Mouse (Mus musculus) neural tube, embryonic 11.5 days (tissue): Measurements from ENCODE around the gene Elf1. TPM values are rescaled to one million over a fixed set of nuclear protein-coding genes. Genes with fewer than 3 reads are reported as not detected.

Source experiments
- ATAC-seq: fragments of 200-750 bp; cut with Nextera tagmentation; 2 replicates; pipeline ENCODE4 v1.8.0; 2017; ENCODE audit warnings: moderate number of reproducible peaks, mild to moderate bottlenecking, moderate TSS enrichment, moderate library complexity; ENCODE audit not compliant: insufficient read depth, low FRiP score, low TSS enrichment
- DNase-seq: peaks from one replicate; pipeline ENCODE4 v3.0.0-alpha.2; 2015; ENCODE audit warnings: low spot score
- H3K27ac ChIP-seq: fragments of 300-500 bp; sonication (generic); 2 replicates; pipeline ENCODE4 v1.5.1; 2014; ENCODE audit warnings: low read depth, mild to moderate bottlenecking, low read length
- H3K27me3 ChIP-seq: fragments of 300-500 bp; sonication (generic); 2 replicates; pipeline ENCODE4 v1.6.1; 2014; ENCODE audit warnings: mild to moderate bottlenecking, low read length, mixed read lengths; ENCODE audit not compliant: control insufficient read depth, insufficient read depth
- H3K36me3 ChIP-seq: fragments of 300-500 bp; sonication (generic); 2 replicates; pipeline ENCODE4 v1.6.1; 2014; ENCODE audit warnings: mild to moderate bottlenecking, low read length, moderate library complexity, mixed read lengths; ENCODE audit not compliant: control insufficient read depth, insufficient read depth
- H3K4me1 ChIP-seq: fragments of 300-500 bp; sonication (generic); 2 replicates; pipeline ENCODE4 v1.6.1; 2014; ENCODE audit warnings: low read length, mixed read lengths; ENCODE audit not compliant: control insufficient read depth, insufficient read depth
- H3K4me2 ChIP-seq: fragments of 300-500 bp; sonication (generic); 2 replicates; pipeline ENCODE4 v1.6.1; 2014; ENCODE audit warnings: low read depth, mild to moderate bottlenecking, moderate library complexity
- H3K4me3 ChIP-seq: fragments of 300-500 bp; sonication (generic); 2 replicates; pipeline ENCODE4 v1.5.1; 2014; ENCODE audit warnings: low read depth, low read length
- H3K9ac ChIP-seq: fragments of 300-500 bp; sonication (generic); 2 replicates; pipeline ENCODE4 v1.6.1; 2014; ENCODE audit warnings: mild to moderate bottlenecking, low read length
- H3K9me3 ChIP-seq: fragments of 300-500 bp; sonication (generic); 2 replicates; pipeline ENCODE4 v1.6.1; 2016; ENCODE audit warnings: low read length; ENCODE audit not compliant: control insufficient read depth
- WGBS: fragments of 180-500 bp; shearing (Covaris S2); extraction: QIAGEN DNeasy Blood & Tissue Kit; methylation state at CpG from one replicate; pipeline ENCODE4 v1.1.7; 2014; 5-methylcytosine and 5-hydroxymethylcytosine counted together
- polyA plus RNA-seq: library from polyadenylated mRNA; unstranded; fragments of >200 nt; fragmentation: Nextera tagmentation; extraction: Ambion mirVana; gene quantifications from 2 replicates; pipeline ENCODE4 v1.2.1, GENCODE M21; 2014

The Elf1 gene
- polyA plus RNA-seq, 1 experiment from 2014 or later = 8.2 TPM

DNA sequence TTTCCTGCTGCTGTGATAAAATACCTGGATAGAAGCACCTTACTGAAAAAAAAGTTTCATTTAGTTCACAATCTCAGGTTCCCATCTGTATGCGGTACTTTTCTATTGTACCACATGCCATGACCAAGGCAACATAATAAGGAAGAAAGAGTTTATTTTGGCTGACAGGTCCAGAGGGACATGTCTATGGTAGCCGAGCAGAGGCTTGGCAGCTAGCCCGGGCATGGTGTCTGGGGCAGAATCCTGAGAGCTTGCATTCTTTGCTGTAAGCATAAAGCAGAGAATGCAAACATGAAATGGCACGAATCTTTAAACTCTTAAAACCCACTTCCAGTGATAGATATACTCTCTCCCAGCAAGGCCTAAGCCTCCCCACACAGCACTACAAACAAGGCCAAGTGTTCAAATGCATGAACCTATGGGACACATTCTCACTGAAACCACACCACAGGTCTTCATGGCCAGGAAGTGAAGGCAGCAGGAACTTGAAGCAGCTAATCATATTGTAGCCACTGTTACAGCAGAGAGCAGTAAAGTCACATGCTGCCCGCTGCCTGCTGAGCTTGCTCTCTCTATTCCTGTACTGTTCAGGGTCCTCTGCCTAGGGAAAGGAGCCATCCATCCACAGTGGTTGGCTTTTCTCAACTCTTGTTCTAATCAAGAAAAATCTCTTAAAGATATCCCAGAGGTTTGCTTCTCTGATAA is 22.5 kb downstream of the Elf1 start:
- H3K27me3 ChIP-seq = no peaks in the 10 kb centered on the region
- no peaks in the 10 kb centered on the region for H3K9me3 ChIP-seq
- H3K4me3 ChIP-seq = no peak overlapping the region
- ATAC-seq (no peak), DNase-seq (no peak)
- no peak overlapping the region for H3K4me2 ChIP-seq
- H3K27ac ChIP-seq = no peak overlapping the region
- WGBS = 84% methylated on average over 5 of the region's 5 CpGs
- no peaks in the 10 kb centered on the region for H3K36me3 ChIP-seq
- no peaks in the 10 kb centered on the region for H3K4me1 ChIP-seq
- H3K9ac ChIP-seq = no peak overlapping the region

DNA sequence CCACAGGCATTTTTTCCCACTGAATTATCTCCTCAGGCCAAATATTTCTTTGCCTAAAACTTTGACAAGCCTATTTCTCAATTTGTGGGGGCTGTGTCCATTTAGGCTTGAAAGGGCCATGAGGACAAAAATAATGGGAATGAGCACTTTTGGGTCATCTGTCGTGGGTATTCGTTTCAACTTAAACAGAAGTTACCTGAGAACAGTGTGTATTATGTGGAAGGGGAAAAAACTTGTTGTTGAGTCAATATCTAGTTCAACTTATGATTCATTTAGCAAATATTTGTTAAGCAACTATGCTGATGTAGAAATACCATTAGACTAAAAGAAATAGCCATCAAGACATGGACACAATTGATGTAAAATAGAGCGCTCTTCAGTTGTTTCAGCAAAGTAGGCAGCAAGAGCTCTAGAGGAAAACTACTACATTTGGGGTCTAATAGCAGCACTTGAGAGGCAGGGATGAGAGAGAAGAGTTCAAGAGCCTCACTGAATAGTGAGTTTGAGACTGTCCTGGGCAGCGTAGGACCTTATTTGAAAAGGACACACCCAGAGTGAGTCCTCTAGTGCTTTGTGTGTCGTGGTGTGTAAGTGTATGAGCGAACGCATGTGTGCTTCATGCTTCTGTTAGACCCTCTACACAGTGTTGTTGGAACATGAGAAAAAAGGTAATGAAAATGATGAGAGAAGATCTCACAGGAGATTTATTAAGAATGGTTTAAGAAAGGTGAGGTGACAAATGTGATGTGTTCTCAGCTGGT is 23.4 kb downstream of the Elf1 start:
- Histone ChIP-seq H3K36me3 (no peaks in the 10 kb centered on the region), H3K9ac (no peak overlapping the region), H3K27ac (no peak overlapping the region), H3K27me3 (no peaks in the 10 kb centered on the region), H3K4me1 (no peaks in the 10 kb centered on the region), H3K4me2 (no peak overlapping the region), H3K4me3 (no peak overlapping the region), H3K9me3 (no peaks in the 10 kb centered on the region)
- DNase-seq = no peak
- ATAC-seq = no peak
- WGBS = 93% methylated on average over 7 of the region's 7 CpGs

DNA sequence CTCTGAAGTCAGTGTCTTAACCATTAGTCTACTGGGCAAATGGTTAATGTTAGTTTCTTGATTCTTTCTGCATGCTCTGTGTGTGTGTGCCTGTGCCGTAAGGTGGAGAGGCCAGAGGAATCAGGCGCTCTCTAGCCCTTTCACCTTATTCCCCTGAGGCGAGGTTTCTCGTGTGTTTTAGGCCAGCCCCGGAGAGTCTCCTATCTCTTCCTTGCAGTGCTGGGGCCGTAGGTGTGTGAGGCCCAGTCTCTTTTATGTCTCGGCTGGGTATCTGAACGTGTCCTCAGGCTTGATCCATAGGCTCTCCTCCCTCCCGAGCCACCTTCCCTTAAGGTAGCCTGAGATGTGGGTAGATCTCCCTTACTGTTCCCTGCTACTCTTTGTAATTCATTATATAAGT is 25.2 kb downstream of the Elf1 start:
- WGBS = 79% methylated on average over 9 of the region's 9 CpGs
- Histone ChIP-seq H3K4me3 (no peak overlapping the region), H3K4me2 (no peak overlapping the region), H3K27me3 (no peaks in the 10 kb centered on the region), H3K27ac (no peak overlapping the region), H3K4me1 (no peaks in the 10 kb centered on the region), H3K9ac (no peak overlapping the region), H3K36me3 (no peaks in the 10 kb centered on the region), H3K9me3 (no peaks in the 10 kb centered on the region)
- DNase-seq (no peak), ATAC-seq (no peak)

DNA sequence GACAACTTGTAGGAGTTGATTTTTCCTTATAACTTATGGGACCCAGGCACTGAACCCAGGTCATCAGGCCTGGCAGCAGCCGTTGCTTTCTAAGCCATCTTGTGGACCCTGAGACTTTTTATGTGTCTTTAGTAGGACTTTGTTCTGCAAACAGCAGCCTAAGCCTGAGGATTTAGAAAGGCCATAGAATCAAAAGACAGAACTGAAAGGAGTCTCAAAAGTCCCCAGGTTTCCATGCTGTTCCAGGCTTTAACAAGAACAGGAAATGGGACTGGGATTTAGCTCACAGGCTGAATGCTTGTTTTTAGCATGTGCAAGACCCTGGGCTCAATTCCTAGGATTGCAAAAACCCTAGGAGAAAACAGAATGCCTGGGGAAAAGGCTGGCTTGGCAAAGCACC is 26.9 kb downstream of the Elf1 start:
- H3K9me3 ChIP-seq = no peaks in the 10 kb centered on the region
- no peak overlapping the region for H3K9ac ChIP-seq
- H3K36me3 ChIP-seq = no peaks in the 10 kb centered on the region
- ATAC-seq = no peak
- no peak overlapping the region for H3K27ac ChIP-seq
- H3K4me3 ChIP-seq = no peak overlapping the region
- H3K27me3 ChIP-seq = no peaks in the 10 kb centered on the region
- no peaks in the 10 kb centered on the region for H3K4me1 ChIP-seq
- no peak for DNase-seq
- WGBS = 80% methylated on average over 1 of the region's 1 CpGs
- H3K4me2 ChIP-seq = no peak overlapping the region

DNA sequence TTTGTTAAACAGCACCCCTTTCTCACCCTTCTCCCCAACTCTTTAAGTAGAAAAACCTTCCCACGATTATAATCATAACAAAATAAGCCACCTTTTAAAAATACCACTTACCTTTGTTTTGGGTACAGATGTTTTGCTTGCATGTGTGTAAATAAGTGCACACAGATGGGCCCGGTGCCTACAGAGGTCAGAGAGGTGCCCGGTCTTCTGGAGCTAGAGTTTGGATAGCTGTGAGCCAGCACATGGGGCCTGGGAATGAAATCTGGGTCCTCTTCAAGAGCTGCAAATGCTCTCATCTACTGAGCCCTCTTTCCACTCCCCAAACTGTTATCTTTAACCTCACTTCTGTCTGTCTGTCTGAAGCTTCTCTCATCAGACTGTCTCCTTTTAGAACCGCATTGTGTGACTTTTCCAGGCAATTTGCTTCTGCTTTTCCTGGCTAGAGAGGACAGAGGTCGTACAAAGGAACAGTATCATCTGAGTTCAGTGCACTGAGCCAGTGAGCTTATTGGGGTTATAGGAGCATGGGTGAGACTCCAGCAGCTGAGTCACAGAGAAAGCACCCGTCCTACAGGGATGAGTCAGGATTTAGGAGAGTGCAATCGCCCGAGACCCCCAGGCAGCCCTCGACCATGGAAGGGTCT is 27.8 kb downstream of the Elf1 start:
- DNase-seq (no peak), ATAC-seq (no peak)
- Histone ChIP-seq H3K27ac (no peak overlapping the region), H3K9me3 (no peaks in the 10 kb centered on the region), H3K4me2 (no peak overlapping the region), H3K4me3 (no peak overlapping the region), H3K4me1 (no peaks in the 10 kb centered on the region), H3K36me3 (no peaks in the 10 kb centered on the region), H3K9ac (no peak overlapping the region), H3K27me3 (no peaks in the 10 kb centered on the region)
- WGBS = 73% methylated on average over 9 of the region's 9 CpGs

DNA sequence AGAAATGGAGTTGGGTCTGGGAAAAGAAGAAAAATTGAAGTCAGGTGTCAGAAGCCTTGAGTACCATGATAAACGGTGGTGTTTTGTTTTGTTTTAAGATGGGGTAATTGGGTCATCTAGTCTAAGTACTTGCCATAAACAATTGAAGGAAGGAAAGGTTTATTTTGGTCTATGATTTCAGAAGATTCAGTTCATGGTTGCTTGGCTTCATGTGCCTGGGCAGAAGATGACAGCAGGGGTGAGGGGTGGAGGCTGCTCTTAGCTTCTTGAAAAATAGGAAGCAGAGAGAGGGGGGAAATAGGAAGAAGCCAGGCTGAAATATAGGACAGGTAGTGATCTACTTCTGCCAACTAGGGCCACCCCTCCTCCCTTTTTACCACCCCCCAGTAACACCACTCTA is 30.5 kb downstream of the Elf1 start:
- no peaks in the 10 kb centered on the region for H3K27me3 ChIP-seq
- no peaks in the 10 kb centered on the region for H3K9me3 ChIP-seq
- no peak overlapping the region for H3K4me3 ChIP-seq
- no peak overlapping the region for H3K9ac ChIP-seq
- no peaks in the 10 kb centered on the region for H3K4me1 ChIP-seq
- 75% methylated on average over 1 of the region's 1 CpGs for WGBS
- no peak for DNase-seq
- no peak overlapping the region for H3K27ac ChIP-seq
- H3K4me2 ChIP-seq = no peak overlapping the region
- no peaks in the 10 kb centered on the region for H3K36me3 ChIP-seq
- ATAC-seq = no peak

DNA sequence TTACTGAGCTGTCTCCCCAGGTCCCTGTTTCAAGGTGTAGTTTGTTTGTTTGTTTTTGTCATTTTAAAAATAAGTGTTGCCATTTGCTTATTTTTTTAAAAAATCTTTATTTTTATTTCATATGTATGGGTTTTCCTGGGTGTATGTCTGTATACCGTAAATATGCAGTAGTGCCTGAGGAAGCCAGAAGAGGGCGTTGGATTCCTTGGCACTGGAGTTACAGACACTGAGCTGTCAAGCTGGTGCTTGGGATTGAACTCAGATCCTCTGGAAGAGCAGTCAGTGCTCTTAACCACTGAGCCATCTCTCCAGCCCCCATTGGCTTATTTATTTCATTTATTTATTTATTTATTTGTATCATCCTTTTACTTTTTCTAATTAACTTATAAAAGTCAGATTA is 33.0 kb downstream of the Elf1 start:
- WGBS = 80% methylated on average over 2 of the region's 2 CpGs
- H3K27me3 ChIP-seq = no peaks in the 10 kb centered on the region
- no peak for DNase-seq
- H3K9ac ChIP-seq = no peak overlapping the region
- H3K4me3 ChIP-seq = no peak overlapping the region
- H3K27ac ChIP-seq = no peak overlapping the region
- no peak overlapping the region for H3K4me2 ChIP-seq
- ATAC-seq = no peak
- H3K4me1 ChIP-seq = no peaks in the 10 kb centered on the region
- H3K9me3 ChIP-seq = no peaks in the 10 kb centered on the region
- H3K36me3 ChIP-seq = no peaks in the 10 kb centered on the region

DNA sequence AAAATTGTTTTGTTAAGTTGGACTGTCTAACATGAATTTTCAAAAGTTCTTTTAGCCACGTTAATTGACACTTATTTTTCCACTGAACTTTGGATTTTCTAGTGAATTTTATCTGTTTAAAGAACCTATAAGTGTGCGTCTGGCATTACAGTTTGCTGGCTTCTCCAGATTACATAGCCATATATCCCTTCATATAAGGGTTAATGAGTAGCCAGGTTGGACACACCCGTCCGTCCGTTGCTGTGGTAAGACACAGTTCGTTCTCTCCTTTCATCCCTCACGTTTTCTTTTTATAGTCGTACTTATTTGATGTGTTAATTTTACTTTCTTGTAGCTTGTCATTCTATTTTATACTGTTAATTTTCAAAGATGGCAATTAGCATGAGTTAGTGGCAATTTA is 34.1 kb downstream of the Elf1 start:
- no peaks in the 10 kb centered on the region for H3K4me1 ChIP-seq
- no peak overlapping the region for H3K4me2 ChIP-seq
- ATAC-seq (no peak), DNase-seq (no peak)
- no peak overlapping the region for H3K27ac ChIP-seq
- 86% methylated on average over 8 of the region's 8 CpGs for WGBS
- no peak overlapping the region for H3K9ac ChIP-seq
- H3K27me3 ChIP-seq = no peaks in the 10 kb centered on the region
- H3K9me3 ChIP-seq = no peaks in the 10 kb centered on the region
- H3K4me3 ChIP-seq = no peak overlapping the region
- no peaks in the 10 kb centered on the region for H3K36me3 ChIP-seq
